In the genomic region with DNA sequence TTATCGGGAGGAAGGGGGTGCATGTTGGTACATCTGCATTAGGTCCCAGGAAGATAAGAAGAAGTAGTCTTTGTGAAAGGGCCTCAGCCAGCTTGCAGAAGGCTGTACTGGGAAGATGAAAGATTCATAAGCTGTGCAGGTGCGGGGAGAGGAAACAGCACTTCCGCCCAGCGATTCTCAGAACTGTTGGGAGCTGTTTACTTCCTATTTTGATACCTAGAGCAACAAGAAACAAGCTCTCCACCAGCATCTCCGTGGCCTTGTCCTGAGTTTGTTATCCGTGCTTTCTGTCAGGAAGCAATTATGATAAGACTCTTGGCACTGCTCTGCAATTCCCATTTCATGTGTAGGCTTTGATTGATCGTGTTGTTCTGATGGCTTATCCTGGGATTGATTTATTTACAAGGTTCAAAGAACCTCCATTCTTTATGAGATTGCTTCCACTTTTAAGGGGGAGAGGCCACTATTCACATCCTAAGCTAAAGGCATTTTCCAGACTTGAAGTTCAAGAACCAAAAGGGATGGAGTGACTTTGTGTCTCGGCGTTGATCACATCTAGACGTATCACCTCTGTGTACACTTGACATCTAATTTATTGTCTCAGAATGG, we compare ENCODE assay signal across 8 mouse cellular contexts.
DNase-seq lines count a peak whose midpoint lies in the region; ATAC-seq lines count a peak whose summit lies in the region.

No protein-coding gene starts in this region.

- no peak overlapping the region for H3K4me2 ChIP-seq in kidney, embryonic 14.5 days (replicated peaks; ENCODE audit: low read depth, low read length)
- H3K4me2 ChIP-seq in hindbrain, embryonic 14.5 days (replicated peaks) = no peak overlapping the region

- H3K4me3 ChIP-seq in kidney, embryonic 14.5 days (ENCODE audit: low read length) = no peak overlapping the region
- H3K4me3 ChIP-seq in hindbrain, embryonic 14.5 days (replicated peaks; ENCODE audit: low read length) = no peak overlapping the region

- H3K36me3 ChIP-seq in kidney, embryonic 14.5 days (ENCODE audit: control insufficient read depth, insufficient read depth, low read length) = no peaks in the 10 kb centered on the region
- no peaks in the 10 kb centered on the region for H3K36me3 ChIP-seq in hindbrain, embryonic 14.5 days (replicated peaks; ENCODE audit: control insufficient read depth, insufficient read depth)

- H3K27ac ChIP-seq in kidney, embryonic 14.5 days (ENCODE audit: low read depth, low read length) = no peak overlapping the region; the same call in 1 of the 2 replicates
- no peak overlapping the region for H3K27ac ChIP-seq in hindbrain, embryonic 14.5 days

- 43% methylated on average over 10 of the region's 10 CpGs for WGBS in kidney, embryonic 14.5 days
- WGBS in hindbrain, embryonic 14.5 days = 81% methylated on average over 10 of the region's 10 CpGs

- no peaks in the 10 kb centered on the region for H3K4me1 ChIP-seq in kidney, embryonic 14.5 days (ENCODE audit: control insufficient read depth, insufficient read depth, low read length)
- H3K4me1 ChIP-seq in hindbrain, embryonic 14.5 days (replicated peaks; ENCODE audit: control insufficient read depth, insufficient read depth, low read length) = no peaks in the 10 kb centered on the region

- H3K9ac ChIP-seq in kidney, embryonic 14.5 days (ENCODE audit: low read depth, low read length) = no peak overlapping the region
- H3K9ac ChIP-seq in hindbrain, embryonic 14.5 days = no peak overlapping the region

- H3K27me3 ChIP-seq in kidney, embryonic 14.5 days (ENCODE audit: control insufficient read depth, insufficient read depth, low read length) = no peaks in the 10 kb centered on the region
- H3K27me3 ChIP-seq in hindbrain, embryonic 14.5 days (ENCODE audit: control insufficient read depth, insufficient read depth, low read length) = no peaks in the 10 kb centered on the region

- DNase-seq in spleen, adult 12 weeks (ENCODE audit: low spot score) = peak; percentile 3
- no peak for DNase-seq in spleen, postnatal 14 days (ENCODE audit: low spot score in 2 of 2)
- no peak for DNase-seq in frontal cortex, postnatal 14 days (ENCODE audit: low spot score in 2 of 2)
- no peak for DNase-seq in hindbrain, embryonic 14.5 days (ENCODE audit: low spot score)
- DNase-seq in cerebellum, adult 18-20 months = no peak

- ATAC-seq in kidney, embryonic 14.5 days (ENCODE audit: low FRiP score, low TSS enrichment) = peak; percentile 65; the same call in 1 of the 2 replicates
- peak; percentile 60; the same call in 1 of the 2 replicates for ATAC-seq in megakaryocyte, adult 5-6 weeks (ENCODE audit: poor library complexity, severe bottlenecking)
- ATAC-seq in erythroid progenitor cell, adult 5-6 weeks (replicated peaks; ENCODE audit: low FRiP score, poor library complexity, severe bottlenecking) = no peak
- ATAC-seq in hindbrain, embryonic 14.5 days (ENCODE audit: low FRiP score) = no peak

- no peaks in the 10 kb centered on the region for H3K9me3 ChIP-seq in kidney, embryonic 14.5 days (ENCODE audit: control insufficient read depth, low read length)
- H3K9me3 ChIP-seq in hindbrain, embryonic 14.5 days (ENCODE audit: control insufficient read depth, low read length) = no peaks in the 10 kb centered on the region

Comparison
In these comparisons a context has a peak if more than half of its experiments do, and no peak if none do; other contexts are left out.
1. ATAC-seq: peak in kidney, embryonic 14.5 days (single experiment) and megakaryocyte, adult 5-6 weeks (single experiment); none in erythroid progenitor cell, adult 5-6 weeks (single experiment) and hindbrain, embryonic 14.5 days (single experiment).